Mouse (Mus musculus): Measurements from ENCODE around the gene Ferd3l. TPM values are rescaled to one million over a fixed set of nuclear protein-coding genes. Genes with fewer than 3 reads are reported as not detected.

Gene Ferd3l
- not detected for total RNA-seq (2022)

DNA sequence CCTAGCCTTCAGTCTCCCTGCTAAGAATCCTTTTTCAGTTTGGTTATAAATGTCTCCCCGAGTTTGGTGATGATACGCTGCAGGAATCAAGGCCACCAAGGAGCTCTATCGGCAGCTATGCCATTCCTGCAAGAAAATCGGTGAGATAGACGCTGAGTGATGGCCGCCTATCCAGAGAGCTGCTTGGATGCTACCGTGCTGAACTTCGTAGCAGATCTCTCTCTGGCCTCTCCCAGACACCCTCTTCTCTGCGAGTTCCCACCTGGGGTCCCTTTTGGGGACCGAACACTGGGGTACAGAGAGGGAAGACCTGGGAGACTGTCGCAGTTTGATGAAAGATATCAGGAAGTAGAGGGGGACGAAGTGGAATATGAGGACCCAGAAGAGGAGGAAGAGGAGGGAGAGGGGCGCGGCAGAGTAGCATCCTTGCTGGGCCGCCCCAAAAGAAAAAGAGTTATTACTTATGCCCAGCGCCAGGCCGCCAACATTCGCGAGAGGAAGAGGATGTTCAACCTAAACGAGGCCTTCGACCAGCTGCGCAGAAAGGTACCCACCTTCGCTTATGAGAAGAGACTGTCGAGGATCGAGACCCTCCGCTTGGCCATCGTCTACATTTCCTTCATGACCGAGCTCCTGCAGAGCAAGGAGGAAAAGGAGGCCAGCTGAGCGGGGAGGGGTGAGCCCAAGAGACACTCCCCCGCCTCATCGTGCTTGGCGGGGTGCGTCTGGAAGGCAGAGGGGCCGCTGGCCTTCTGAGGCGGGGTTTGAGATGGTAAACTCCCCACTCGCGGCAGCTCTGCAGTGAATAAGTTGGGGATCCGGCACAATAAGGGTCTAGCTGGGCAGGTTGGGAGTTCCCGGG, at the start of gene Ferd3l:
Gene Ferd3l, plus strand, starts transcription at position 95 of the 862 bp plus-strand sequence.
- DNase-seq (ENCODE audit: low spot score in 2 of 2) = peak in 1 of 2 experiments; percentile 4

- no peak for DNase-seq (ENCODE audit: low spot score in 2 of 2)
Observed at GRCm38 (mm10) chr12:33893956-33894355, 34.3 kb upstream of the Ferd3l start.

GRCm38 (mm10) chr12:33894621-33895020, 33.6 kb upstream of the Ferd3l start:
- DNase-seq (ENCODE audit: low spot score in 2 of 2) = no peak

DNA sequence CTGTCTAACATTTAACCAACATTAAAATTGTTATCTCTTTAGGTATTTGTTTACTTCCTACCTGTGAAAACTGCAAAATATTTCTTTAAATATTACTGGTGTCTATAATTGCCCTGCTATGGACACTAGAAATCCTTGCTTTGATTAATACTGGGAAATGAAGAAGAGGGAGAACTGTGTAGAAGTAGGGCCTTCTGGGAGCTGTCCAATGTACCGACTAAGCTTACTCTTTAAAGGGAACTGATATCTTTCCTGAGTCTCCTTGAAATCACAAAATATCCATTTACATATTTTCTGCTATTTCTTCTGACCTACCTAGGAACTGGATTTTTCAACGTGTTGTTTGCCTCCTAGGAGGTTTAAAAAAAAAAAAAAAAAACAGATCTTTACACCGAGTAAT, 1.5 kb upstream of the Ferd3l start:
- no peak for DNase-seq (ENCODE audit: low spot score in 2 of 2)

DNA sequence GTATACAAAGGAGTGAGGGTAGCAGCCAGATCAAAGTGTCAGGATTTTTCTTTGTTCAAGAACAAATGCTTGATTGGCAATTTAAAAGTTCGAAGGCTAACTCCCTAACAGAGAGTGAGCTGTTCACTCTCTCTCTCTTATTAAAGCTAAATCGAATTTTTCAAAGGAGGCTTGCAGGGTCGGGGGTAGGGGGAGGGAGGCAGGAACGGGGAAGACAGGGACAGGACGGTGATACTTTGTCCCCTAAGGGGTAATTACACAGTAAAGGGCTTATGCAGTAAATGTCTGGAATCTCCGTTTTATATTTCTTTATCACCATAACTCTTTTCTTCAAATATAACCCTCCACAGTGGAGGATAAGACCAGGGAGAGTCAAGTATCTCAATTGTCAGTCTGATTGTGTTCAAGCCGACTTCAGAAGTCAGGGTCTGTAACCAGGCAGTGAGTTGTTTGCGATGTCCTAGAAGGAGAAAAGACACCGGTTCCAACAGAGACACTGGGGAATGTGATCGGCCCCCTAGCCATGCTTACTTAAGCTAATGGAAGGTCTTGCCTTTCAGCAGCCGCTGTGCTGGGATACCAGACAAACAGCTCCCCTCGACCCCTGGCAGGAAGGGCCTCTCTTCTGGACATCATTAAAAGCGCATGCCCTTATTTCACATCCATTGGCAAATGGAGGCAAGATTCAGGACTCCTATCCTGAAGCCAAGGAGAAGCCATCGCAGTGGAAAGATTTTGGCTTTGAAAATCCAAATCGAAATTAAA, 709 bp upstream of the Ferd3l start:
- no peak for DNase-seq (ENCODE audit: low spot score in 2 of 2)

- no peak for DNase-seq (ENCODE audit: low spot score in 2 of 2)
Observed at GRCm38 (mm10) chr12:33952843-33953242, 24.6 kb downstream of the Ferd3l start.

GRCm38 (mm10) chr12:33954931-33955565, 26.8 kb downstream of the Ferd3l start:
- DNase-seq (ENCODE audit: low spot score in 2 of 2) = no peak

GRCm38 (mm10) chr12:33955606-33956295, 27.5 kb downstream of the Ferd3l start:
- no peak for DNase-seq (ENCODE audit: low spot score in 2 of 2)

- DNase-seq (ENCODE audit: low spot score in 2 of 2) = no peak
Observed at GRCm38 (mm10) chr12:33956576-33957399, 28.6 kb downstream of the Ferd3l start.

- no peak for DNase-seq (ENCODE audit: low spot score in 2 of 2)
Observed at GRCm38 (mm10) chr12:33957400-33958240, 29.4 kb downstream of the Ferd3l start, which contains the start of gene Twist1. Gene Twist1, plus strand, starts transcription at chr12:33957671.

DNA sequence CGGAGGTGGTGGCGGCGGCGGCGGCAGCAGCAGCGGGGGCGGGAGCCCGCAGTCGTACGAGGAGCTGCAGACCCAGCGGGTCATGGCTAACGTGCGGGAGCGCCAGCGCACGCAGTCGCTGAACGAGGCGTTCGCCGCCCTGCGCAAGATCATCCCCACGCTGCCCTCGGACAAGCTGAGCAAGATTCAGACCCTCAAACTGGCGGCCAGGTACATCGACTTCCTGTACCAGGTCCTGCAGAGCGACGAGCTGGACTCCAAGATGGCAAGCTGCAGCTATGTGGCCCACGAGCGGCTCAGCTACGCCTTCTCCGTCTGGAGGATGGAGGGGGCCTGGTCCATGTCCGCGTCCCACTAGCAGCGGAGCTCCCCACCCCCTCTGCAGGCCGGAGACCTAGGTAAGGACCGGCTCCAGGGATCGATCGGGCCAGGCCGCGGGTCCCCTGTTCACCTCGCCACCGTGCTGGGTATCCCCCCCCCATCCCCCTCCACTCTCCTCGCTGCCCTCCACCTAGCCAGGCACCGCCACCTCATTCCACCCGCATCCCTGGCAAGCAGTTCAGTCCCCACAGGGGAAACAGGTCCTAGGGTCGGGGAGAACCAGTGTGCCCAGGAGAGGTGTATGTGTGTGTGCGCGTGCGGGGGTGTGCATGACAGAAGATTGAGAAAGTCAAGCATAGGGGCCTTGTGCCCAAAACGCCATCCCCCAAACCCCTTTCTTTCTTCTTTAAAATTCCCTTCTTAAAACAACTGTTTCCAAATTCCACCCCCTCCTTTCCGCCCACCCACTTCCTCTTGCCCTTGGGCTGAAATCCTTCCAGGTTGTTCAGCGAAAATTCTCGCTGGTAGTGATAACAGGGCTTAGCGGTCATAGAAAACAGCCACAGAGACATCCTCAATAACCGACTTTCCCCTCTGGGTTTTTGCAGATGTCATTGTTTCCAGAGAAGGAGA, 30.3 kb downstream of the Ferd3l start:
- no peak for DNase-seq (ENCODE audit: low spot score in 2 of 2)

DNA sequence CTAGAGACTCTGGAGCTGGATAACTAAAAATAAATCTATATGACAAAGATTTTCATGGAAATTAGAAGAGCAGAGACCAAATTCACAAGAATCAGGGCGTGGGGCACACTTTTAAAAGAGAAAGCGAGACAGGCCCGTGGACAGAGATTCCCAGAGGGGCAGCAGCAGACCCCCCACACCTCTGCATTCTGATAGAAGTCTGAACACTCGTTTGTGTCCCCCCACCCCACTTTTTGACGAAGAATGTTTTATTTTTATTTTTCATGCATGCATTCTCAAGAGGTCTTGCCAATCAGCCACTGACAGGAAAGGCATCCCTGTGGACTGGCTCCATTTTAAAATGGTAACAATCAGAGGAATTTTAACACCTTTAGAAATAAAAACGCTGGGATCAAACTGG, 31.0 kb downstream of the Ferd3l start:
- DNase-seq (ENCODE audit: low spot score in 2 of 2) = no peak

GRCm38 (mm10) chr12:33959846-33960245, 31.6 kb downstream of the Ferd3l start:
- DNase-seq (ENCODE audit: low spot score in 2 of 2) = no peak

DNA sequence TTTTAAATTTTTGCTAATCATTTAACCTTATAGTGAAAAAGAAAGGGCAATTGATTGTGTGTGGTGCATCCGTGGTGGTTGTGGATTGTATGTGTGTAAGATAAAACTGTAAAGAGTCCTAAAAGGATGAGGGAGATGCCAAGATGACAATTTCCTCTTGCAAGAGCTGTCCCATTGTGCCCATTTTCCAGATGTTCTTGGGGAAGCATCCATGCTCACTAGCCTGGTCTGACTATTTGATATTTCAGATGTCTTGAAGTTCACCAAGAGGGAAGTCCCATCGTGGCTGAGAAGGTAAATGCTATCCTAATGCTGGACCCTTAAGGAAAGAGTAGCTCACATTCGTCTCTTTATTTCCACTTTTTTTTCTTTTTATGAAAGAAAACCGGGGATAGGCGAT, 32.8 kb downstream of the Ferd3l start:
- no peak for DNase-seq (ENCODE audit: low spot score in 2 of 2)

GRCm38 (mm10) chr12:33962118-33962772, 34.0 kb downstream of the Ferd3l start:
- no peak for DNase-seq (ENCODE audit: low spot score in 2 of 2)

DNA sequence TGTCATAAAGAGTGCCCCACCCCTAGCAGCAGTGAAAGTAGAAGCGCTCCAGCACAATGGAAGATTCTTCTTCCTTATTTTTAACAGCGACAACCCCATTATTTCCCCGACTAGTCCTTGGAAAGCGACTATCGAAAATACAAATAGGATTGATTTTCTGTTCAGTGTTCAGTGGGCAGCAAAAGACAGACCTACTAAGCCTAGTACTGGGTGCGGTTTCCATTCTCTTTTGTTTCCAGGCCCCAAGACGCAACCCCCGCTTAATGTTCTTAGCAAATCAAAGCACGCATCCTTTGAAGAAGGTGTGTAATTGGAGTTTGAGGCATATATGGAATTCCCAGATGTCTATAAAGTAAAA, 34.5 kb downstream of the Ferd3l start:
- DNase-seq (ENCODE audit: low spot score in 2 of 2) = no peak

GRCm38 (mm10) chr12:33963671-33964369, 35.6 kb downstream of the Ferd3l start:
- DNase-seq (ENCODE audit: low spot score in 2 of 2) = no peak
